Mouse (Mus musculus) stomach, postnatal 0 days (tissue): Measurements from ENCODE around the gene Dusp11.

Experiments
- CTCF ChIP-seq: IDR thresholded peaks from 2 replicates; pipeline ENCODE4 v1.5.1; 2016; ENCODE audit warnings: antibody characterized with exemption, low read depth, mild to moderate bottlenecking, moderate library complexity
- EP300 ChIP-seq: optimal IDR thresholded peaks from 2 replicates; pipeline ENCODE3; 2016; ENCODE audit warnings: antibody characterized with exemption

GRCm38 (mm10) chr6:85909704-85910103 lies 51.8 kb downstream of the Dusp11 start:
- no peak for TF ChIP-seq EP300
- no peak for TF ChIP-seq CTCF
